Mouse (Mus musculus): ENCODE results near the gene Nop58. TPM values are rescaled to one million over a fixed set of nuclear protein-coding genes. Genes with fewer than 3 reads are reported as not detected.

Nop58 gene
- polyA plus RNA-seq, 1 experiment from 2014 or later = 168 TPM

GRCm38 (mm10) chr1:59669962-59670630 lies 14.7 kb upstream of the Nop58 start:
- Histone ChIP-seq H3K27ac (peak overlapping the region; percentile 96), H3K4me1 (replicated peaks) (peaks cover 29% of the 10 kb centered on the region), H3K27me3 (no peaks in the 10 kb centered on the region), H3K4me2 (peak overlapping the region; percentile 76), H3K9ac (peak overlapping the region; percentile 99), H3K4me3 (peak overlapping the region; percentile 98), H3K36me3 (peaks cover 2% of the 10 kb centered on the region; the same call in 1 of the 2 replicates), H3K9me3 (no peaks in the 10 kb centered on the region)
- 0% methylated on average over 42 of the region's 54 CpGs for WGBS
- no peak; the same call in none of the 2 replicates for ATAC-seq (ENCODE audit: low FRiP score)

- Histone ChIP-seq H3K27ac (peak within 1 kb of the TSS; percentile 96), H3K9ac (peak within 1 kb of the TSS; percentile 99), H3K4me1 (replicated peaks) (peaks cover 29% of the 10 kb centered on the region), H3K27me3 (no peaks in the 10 kb centered on the region), H3K36me3 (peaks cover 2% of the 10 kb centered on the region; the same call in 1 of the 2 replicates), H3K9me3 (no peaks in the 10 kb centered on the region), H3K4me3 (peak within 1 kb of the TSS; percentile 98), H3K4me2 (peak within 1 kb of the TSS; percentile 76)
- peak; percentile 97 for ATAC-seq (ENCODE audit: low FRiP score)
- WGBS = under 1% methylated on average over 33 of the region's 36 CpGs
Measured at GRCm38 (mm10) chr1:59670641-59671168, 14.1 kb upstream of the Nop58 start, which contains the start of gene Sumo1. Sumo1 (minus strand) TSS chr1:59670834.

- no peak overlapping the region for H3K27ac ChIP-seq
- 98% methylated on average over 2 of the region's 2 CpGs for WGBS
Measured at GRCm38 (mm10) chr1:59673661-59674060, 11.1 kb upstream of the Nop58 start.

GRCm38 (mm10) chr1:59683926-59684818 lies 599 bp upstream of the Nop58 start:
- 0 out of 2 replicates have a peak overlapping the region, but pooled peaks have one; percentile 59 for H3K9ac ChIP-seq
- WGBS = 9% methylated on average over 11 of the region's 11 CpGs

More at GRCm38 (mm10) chr1:59673661-59674060, 11.1 kb upstream of the Nop58 start:
- Histone ChIP-seq H3K4me2 (no peak overlapping the region), H3K4me1 (replicated peaks) (peaks cover 19% of the 10 kb centered on the region), H3K27me3 (no peaks in the 10 kb centered on the region), H3K4me3 (no peak overlapping the region), H3K36me3 (peaks cover 2% of the 10 kb centered on the region; the same call in 1 of the 2 replicates), H3K9me3 (no peaks in the 10 kb centered on the region), H3K9ac (no peak overlapping the region)
- no peak for ATAC-seq (ENCODE audit: low FRiP score)

GRCm38 (mm10) chr1:59687493-59687892 lies 2.7 kb downstream of the Nop58 start:
- 80% methylated on average over 1 of the region's 1 CpGs for WGBS
- H3K27me3 ChIP-seq = peaks cover 12% of the 10 kb centered on the region; the same call in 1 of the 2 replicates
- H3K36me3 ChIP-seq = peaks cover 11% of the 10 kb centered on the region
- no peaks in the 10 kb centered on the region for H3K9me3 ChIP-seq
- no peak overlapping the region for H3K4me3 ChIP-seq
- ATAC-seq (ENCODE audit: low FRiP score) = no peak
- peaks cover 19% of the 10 kb centered on the region for H3K4me1 ChIP-seq (replicated peaks)
- H3K27ac ChIP-seq = no peak overlapping the region
- no peak overlapping the region for H3K9ac ChIP-seq
- H3K4me2 ChIP-seq = no peak overlapping the region

More at GRCm38 (mm10) chr1:59683926-59684818, 599 bp upstream of the Nop58 start:
- Histone ChIP-seq H3K4me3 (peak overlapping the region; percentile 84), H3K4me2 (peak overlapping the region; percentile 85), H3K27ac (no peak overlapping the region), H3K4me1 (replicated peaks) (peaks cover 19% of the 10 kb centered on the region), H3K9me3 (no peaks in the 10 kb centered on the region), H3K27me3 (peaks cover 20% of the 10 kb centered on the region; the same call in 1 of the 2 replicates), H3K36me3 (no peaks in the 10 kb centered on the region)
- ATAC-seq (ENCODE audit: low FRiP score) = no peak

GRCm38 (mm10) chr1:59690467-59690866 lies 5.7 kb downstream of the Nop58 start:
- ATAC-seq (ENCODE audit: low FRiP score) = no peak
- no peak overlapping the region for H3K9ac ChIP-seq
- H3K36me3 ChIP-seq = peaks cover 24% of the 10 kb centered on the region
- 94% methylated on average over 5 of the region's 5 CpGs for WGBS
- H3K4me1 ChIP-seq (replicated peaks) = peaks cover 18% of the 10 kb centered on the region
- no peak overlapping the region for H3K4me2 ChIP-seq
- no peak overlapping the region for H3K4me3 ChIP-seq
- no peak overlapping the region for H3K27ac ChIP-seq
- H3K27me3 ChIP-seq = no peaks in the 10 kb centered on the region
- H3K9me3 ChIP-seq = no peaks in the 10 kb centered on the region

GRCm38 (mm10) chr1:59697751-59698150 lies 13.0 kb downstream of the Nop58 start:
- WGBS = 86% methylated on average over 5 of the region's 5 CpGs
- Histone ChIP-seq H3K4me3 (no peak overlapping the region), H3K9me3 (no peaks in the 10 kb centered on the region), H3K9ac (no peak overlapping the region), H3K36me3 (peaks cover 67% of the 10 kb centered on the region), H3K4me2 (no peak overlapping the region), H3K27me3 (no peaks in the 10 kb centered on the region), H3K27ac (no peak overlapping the region), H3K4me1 (replicated peaks) (no peaks in the 10 kb centered on the region)
- ATAC-seq (ENCODE audit: low FRiP score) = no peak

- Histone ChIP-seq H3K27me3 (no peaks in the 10 kb centered on the region), H3K9ac (no peak overlapping the region), H3K36me3 (peaks cover 63% of the 10 kb centered on the region), H3K9me3 (no peaks in the 10 kb centered on the region), H3K4me1 (replicated peaks) (no peaks in the 10 kb centered on the region), H3K4me3 (no peak overlapping the region), H3K27ac (no peak overlapping the region), H3K4me2 (no peak overlapping the region)
- ATAC-seq (ENCODE audit: low FRiP score) = no peak
- WGBS = 94% methylated on average over 3 of the region's 3 CpGs
Measured at GRCm38 (mm10) chr1:59698207-59698606, 13.4 kb downstream of the Nop58 start.

GRCm38 (mm10) chr1:59701766-59702165 lies 17.0 kb downstream of the Nop58 start:
- 93% methylated on average over 1 of the region's 1 CpGs for WGBS

GRCm38 (mm10) chr1:59719900-59720299 lies 35.1 kb downstream of the Nop58 start:
- Histone ChIP-seq H3K4me3 (no peak overlapping the region), H3K9me3 (no peaks in the 10 kb centered on the region), H3K4me1 (replicated peaks) (no peaks in the 10 kb centered on the region), H3K9ac (no peak overlapping the region), H3K27ac (no peak overlapping the region), H3K36me3 (peaks cover 32% of the 10 kb centered on the region), H3K4me2 (no peak overlapping the region), H3K27me3 (no peaks in the 10 kb centered on the region)
- 59% methylated on average over 4 of the region's 4 CpGs for WGBS
- ATAC-seq (ENCODE audit: low FRiP score) = no peak

More at GRCm38 (mm10) chr1:59701766-59702165, 17.0 kb downstream of the Nop58 start:
- Histone ChIP-seq H3K4me3 (no peak overlapping the region), H3K27ac (no peak overlapping the region), H3K9me3 (no peaks in the 10 kb centered on the region), H3K4me1 (replicated peaks) (no peaks in the 10 kb centered on the region), H3K4me2 (no peak overlapping the region), H3K9ac (no peak overlapping the region), H3K27me3 (no peaks in the 10 kb centered on the region), H3K36me3 (peaks cover 75% of the 10 kb centered on the region)
- ATAC-seq (ENCODE audit: low FRiP score) = no peak

- Histone ChIP-seq H3K9me3 (no peaks in the 10 kb centered on the region), H3K27ac (no peak overlapping the region), H3K9ac (no peak overlapping the region), H3K27me3 (no peaks in the 10 kb centered on the region), H3K4me3 (no peak overlapping the region), H3K4me1 (replicated peaks) (no peaks in the 10 kb centered on the region), H3K4me2 (no peak overlapping the region), H3K36me3 (peaks cover 9% of the 10 kb centered on the region; the same call in 1 of the 2 replicates)
- no peak for ATAC-seq (ENCODE audit: low FRiP score)
- 66% methylated on average over 4 of the region's 4 CpGs for WGBS
Measured at GRCm38 (mm10) chr1:59725661-59726060, 40.9 kb downstream of the Nop58 start.

- Histone ChIP-seq H3K27ac (no peak overlapping the region), H3K27me3 (no peaks in the 10 kb centered on the region), H3K4me1 (replicated peaks) (no peaks in the 10 kb centered on the region), H3K9ac (no peak overlapping the region), H3K4me3 (no peak overlapping the region), H3K36me3 (no peaks in the 10 kb centered on the region), H3K4me2 (no peak overlapping the region), H3K9me3 (no peaks in the 10 kb centered on the region)
- whole genome bisulfite sequencing = 83% methylated on average over 8 of the region's 8 CpGs
- ATAC-seq (ENCODE audit: low FRiP score) = no peak
Measured at GRCm38 (mm10) chr1:59730106-59730505, 45.3 kb downstream of the Nop58 start.
